Mouse (Mus musculus) lung, postnatal 0 days (tissue): ENCODE results near the gene Copg1. TPM values are rescaled to one million over a fixed set of nuclear protein-coding genes. Genes with fewer than 3 reads are reported as not detected.

Source experiments
- ATAC-seq: fragments of 200-750 bp; cut with Nextera tagmentation; 2 replicates; pipeline ENCODE4 v1.8.0; 2017; ENCODE audit warnings: moderate library complexity
- DNase-seq: peaks from one replicate; pipeline ENCODE4 v3.0.0-alpha.2; 2016; ENCODE audit warnings: low spot score
- H3K27ac ChIP-seq: fragments of 300-500 bp; sonication (generic); 2 replicates; pipeline ENCODE4 v1.5.1; 2014; ENCODE audit warnings: antibody characterized with exemption, mild to moderate bottlenecking, low read length, mixed read lengths
- H3K27me3 ChIP-seq: fragments of 300-500 bp; sonication (generic); replicated peaks from 2 replicates; pipeline ENCODE4 v1.6.1; 2014; ENCODE audit warnings: low read length, mixed read lengths; ENCODE audit not compliant: insufficient read depth
- H3K36me3 ChIP-seq: fragments of 300-500 bp; sonication (generic); 2 replicates; pipeline ENCODE4 v1.6.1; 2014; ENCODE audit warnings: low read length, mixed read lengths; ENCODE audit not compliant: insufficient read depth
- H3K4me1 ChIP-seq: fragments of 300-500 bp; sonication (generic); 2 replicates; pipeline ENCODE4 v1.6.1; 2014; ENCODE audit warnings: antibody characterized with exemption, low read depth, low read length, mixed read lengths; ENCODE audit not compliant: insufficient read depth
- H3K4me2 ChIP-seq: fragments of 300-500 bp; sonication (generic); replicated peaks from 2 replicates; pipeline ENCODE4 v1.6.1; 2014; ENCODE audit warnings: low read depth, mild to moderate bottlenecking, low read length, moderate library complexity, mixed read lengths
- H3K4me3 ChIP-seq: fragments of 300-500 bp; sonication (generic); 2 replicates; pipeline ENCODE4 v1.5.1; 2014; ENCODE audit warnings: low read depth, low read length
- H3K9ac ChIP-seq: fragments of 300-500 bp; sonication (generic); replicated peaks from 2 replicates; pipeline ENCODE4 v1.6.1; 2014; ENCODE audit warnings: low read depth, mild to moderate bottlenecking
- H3K9me3 ChIP-seq: fragments of 300-500 bp; sonication (generic); 2 replicates; pipeline ENCODE4 v1.6.1; 2016; ENCODE audit warnings: low read length, mixed read lengths
- CTCF ChIP-seq: IDR thresholded peaks from 2 replicates; pipeline ENCODE4 v1.5.1; 2016; ENCODE audit warnings: antibody characterized with exemption, mild to moderate bottlenecking
- EP300 ChIP-seq: IDR thresholded peaks from 2 replicates; pipeline ENCODE4 v1.6.1; 2016; ENCODE audit warnings: antibody characterized with exemption, mild to moderate bottlenecking, control low read depth
- WGBS: fragments of 180-500 bp; shearing (Covaris S2); extraction: QIAGEN DNeasy Blood & Tissue Kit; methylation state at CpG from one replicate; pipeline ENCODE4 v1.1.7; 2014; 5-methylcytosine and 5-hydroxymethylcytosine counted together
- polyA plus RNA-seq: library from polyadenylated mRNA; unstranded; fragments of >200 nt; fragmentation: Nextera tagmentation; extraction: Ambion mirVana; gene quantifications from 2 replicates; pipeline ENCODE4 v1.2.1, GENCODE M21; 2015

Gene Copg1
- polyA plus RNA-seq, result 72.2 and 75.4 TPM in 2 replicates

- ATAC-seq (peak; percentile 96), DNase-seq (peak; percentile 98)
- TF ChIP-seq CTCF (peak; percentile 95), EP300 (no peak)
- Histone ChIP-seq H3K9ac (peak within 1 kb of the TSS; percentile 66), H3K4me1 (peaks cover 6% of the 10 kb centered on the region; the same call in 1 of the 2 replicates), H3K27me3 (no peaks in the 10 kb centered on the region), H3K9me3 (no peaks in the 10 kb centered on the region), H3K4me3 (peak within 1 kb of the TSS; percentile 62), H3K27ac (peak within 1 kb of the TSS; percentile 62), H3K4me2 (peak within 1 kb of the TSS; percentile 78), H3K36me3 (peaks cover 29% of the 10 kb centered on the region; the same call in 1 of the 2 replicates)
- WGBS, result 2% methylated on average over 31 of the region's 31 CpGs
Observed at GRCm38 (mm10) chr6:87887594-87888233, at the start of gene Copg1. Copg1 (plus strand) TSS chr6:87887814.

GRCm38 (mm10) chr6:87838551-87839197, 48.9 kb upstream of the Copg1 start, which contains the start of gene Isy1:
Isy1 (minus strand) TSS chr6:87838798.
- DNase-seq, result peak; percentile 99
- peak within 1 kb of the TSS; percentile 82 for H3K9ac ChIP-seq
- peak within 1 kb of the TSS; percentile 81 for H3K4me2 ChIP-seq
- under 1% methylated on average over 46 of the region's 46 CpGs for WGBS
- no peaks in the 10 kb centered on the region for H3K9me3 ChIP-seq
- no peaks in the 10 kb centered on the region for H3K27me3 ChIP-seq
- peaks cover 10% of the 10 kb centered on the region for H3K36me3 ChIP-seq
- no peaks in the 10 kb centered on the region for H3K4me1 ChIP-seq
- peak; percentile 99 for ATAC-seq
- H3K27ac ChIP-seq, result peak within 1 kb of the TSS; percentile 95
- H3K4me3 ChIP-seq, result peak within 1 kb of the TSS; percentile 63
- peak; percentile 70 for TF ChIP-seq EP300
- peak; percentile 38 for TF ChIP-seq CTCF

- Histone ChIP-seq H3K27ac (no peak overlapping the region), H3K27me3 (no peaks in the 10 kb centered on the region), H3K9ac (no peak overlapping the region), H3K9me3 (no peaks in the 10 kb centered on the region), H3K4me3 (no peak overlapping the region), H3K36me3 (peaks cover 19% of the 10 kb centered on the region), H3K4me1 (no peaks in the 10 kb centered on the region), H3K4me2 (no peak overlapping the region)
- DNase-seq, result no peak
- TF ChIP-seq CTCF (no peak), EP300 (no peak)
- WGBS, result 51% methylated on average over 11 of the region's 11 CpGs
- no peak for ATAC-seq
Observed at GRCm38 (mm10) chr6:87839797-87840341, 47.7 kb upstream of the Copg1 start.

- WGBS, result 76% methylated on average over 8 of the region's 8 CpGs
- DNase-seq, result no peak
- Histone ChIP-seq H3K4me1 (no peaks in the 10 kb centered on the region), H3K4me3 (no peak overlapping the region), H3K9ac (no peak overlapping the region), H3K27ac (no peak overlapping the region), H3K4me2 (no peak overlapping the region), H3K27me3 (no peaks in the 10 kb centered on the region), H3K9me3 (no peaks in the 10 kb centered on the region), H3K36me3 (peaks cover 25% of the 10 kb centered on the region)
- ATAC-seq, result no peak
- no peak for TF ChIP-seq EP300
Observed at GRCm38 (mm10) chr6:87841635-87842034, 46.0 kb upstream of the Copg1 start.

- ATAC-seq (no peak), DNase-seq (peak; percentile 19)
- Histone ChIP-seq H3K4me2 (no peak overlapping the region), H3K27me3 (no peaks in the 10 kb centered on the region), H3K36me3 (peaks cover 25% of the 10 kb centered on the region), H3K9ac (no peak overlapping the region), H3K27ac (no peak overlapping the region), H3K4me1 (no peaks in the 10 kb centered on the region), H3K9me3 (no peaks in the 10 kb centered on the region), H3K4me3 (no peak overlapping the region)
- TF ChIP-seq EP300 (no peak), CTCF (peak; percentile 47)
- WGBS, result 14% methylated on average over 1 of the region's 1 CpGs
Observed at GRCm38 (mm10) chr6:87842254-87842653, 45.4 kb upstream of the Copg1 start.

- Histone ChIP-seq H3K27me3 (no peaks in the 10 kb centered on the region), H3K4me2 (no peak overlapping the region), H3K4me1 (peaks cover 7% of the 10 kb centered on the region), H3K9ac (no peak overlapping the region), H3K9me3 (no peaks in the 10 kb centered on the region), H3K27ac (no peak overlapping the region), H3K4me3 (no peak overlapping the region), H3K36me3 (peaks cover 25% of the 10 kb centered on the region)
- WGBS, result 88% methylated on average over 13 of the region's 13 CpGs
- no peak for ATAC-seq
- TF ChIP-seq CTCF (no peak), EP300 (no peak)
- no peak for DNase-seq
Observed at GRCm38 (mm10) chr6:87845031-87845695, 42.5 kb upstream of the Copg1 start.
